Mouse (Mus musculus): ENCODE data around the gene Ppp4r4. TPM values are rescaled to one million over a fixed set of nuclear protein-coding genes. Genes with fewer than 3 reads are reported as not detected.
A peak's percentile ranks its signal among the peaks of the same experiment; 100 is the strongest.
"Not testable (repeated sequence)": the region's sequence is repeated elsewhere in the genome, so short reads cannot be mapped to it uniquely, and the experiment has no call there.

Ppp4r4 gene
- 0.12 and 0.15 TPM in 2 replicates for polyA plus RNA-seq (2012; rRNA removed)

GRCm38 (mm10) chr12:103532020-103532648 is at the start of gene Ppp4r4:
TSS of gene Ppp4r4 (plus strand) at chr12:103532283.
- under 1% methylated on average over 48 of the region's 74 CpGs for WGBS
- Histone ChIP-seq H3K36me3 (ENCODE audit: control insufficient read depth, insufficient read depth, low read length) (no peaks in the 10 kb centered on the region), H3K4me3 (ENCODE audit: control insufficient read depth, insufficient read depth, low read length) (peak within 1 kb of the TSS; percentile 28), H3K4me1 (replicated peaks; ENCODE audit: control insufficient read depth, insufficient read depth, low read length) (peaks cover 8% of the 10 kb centered on the region), H3K27ac (ENCODE audit: control insufficient read depth, insufficient read depth, low read length) (no peak within 1 kb of the TSS), H3K27me3 (ENCODE audit: control insufficient read depth, insufficient read depth, low read length) (peaks cover 4% of the 10 kb centered on the region)
- TF ChIP-seq POLR2A (IDR thresholded peaks at IDR 0.05; ENCODE audit: control insufficient read depth, extremely low read depth, insufficient read depth, low read length, poor library complexity) (no peak), CTCF (IDR thresholded peaks at IDR 0.05; ENCODE audit: borderline replicate concordance, control insufficient read depth, extremely low read depth, insufficient read depth, low read length, poor library complexity) (no peak)
- peak; percentile 88 for DNase-seq

DNA sequence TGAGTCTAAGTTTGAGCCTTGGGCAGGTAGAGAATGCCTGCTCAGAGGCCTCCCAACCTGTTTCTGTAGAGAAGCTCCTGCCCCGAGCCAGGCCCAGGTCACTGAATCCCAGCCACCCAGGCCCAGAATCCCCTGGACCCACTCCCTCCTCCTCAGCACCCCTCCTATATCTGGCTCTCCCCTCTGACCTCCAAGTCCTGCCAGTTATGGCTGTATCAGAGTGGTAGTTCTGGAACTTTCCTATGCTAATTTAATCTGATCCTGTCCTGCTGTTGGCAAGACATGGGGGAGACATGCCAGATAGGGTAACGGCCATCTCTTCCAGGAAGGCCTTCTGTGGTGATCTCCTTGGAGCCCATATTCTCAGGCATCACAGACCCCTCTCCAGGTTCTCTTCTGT is 49.3 kb upstream of the Ppp4r4 start:
- 91% methylated on average over 2 of the region's 2 CpGs for whole genome bisulfite sequencing
- no peak for TF ChIP-seq POLR2A (IDR thresholded peaks at IDR 0.05; ENCODE audit: control insufficient read depth, extremely low read depth, insufficient read depth, low read length, poor library complexity)
- no peak for TF ChIP-seq CTCF (IDR thresholded peaks at IDR 0.05; ENCODE audit: borderline replicate concordance, control insufficient read depth, extremely low read depth, insufficient read depth, low read length, poor library complexity)
- Histone ChIP-seq H3K27me3 (ENCODE audit: control insufficient read depth, insufficient read depth, low read length) (no peaks in the 10 kb centered on the region), H3K4me1 (replicated peaks; ENCODE audit: control insufficient read depth, insufficient read depth, low read length) (no peaks in the 10 kb centered on the region), H3K36me3 (ENCODE audit: control insufficient read depth, insufficient read depth, low read length) (no peaks in the 10 kb centered on the region), H3K27ac (ENCODE audit: control insufficient read depth, insufficient read depth, low read length) (no peak overlapping the region), H3K4me3 (ENCODE audit: control insufficient read depth, insufficient read depth, low read length) (no peak overlapping the region)
- no peak for DNase-seq

DNA sequence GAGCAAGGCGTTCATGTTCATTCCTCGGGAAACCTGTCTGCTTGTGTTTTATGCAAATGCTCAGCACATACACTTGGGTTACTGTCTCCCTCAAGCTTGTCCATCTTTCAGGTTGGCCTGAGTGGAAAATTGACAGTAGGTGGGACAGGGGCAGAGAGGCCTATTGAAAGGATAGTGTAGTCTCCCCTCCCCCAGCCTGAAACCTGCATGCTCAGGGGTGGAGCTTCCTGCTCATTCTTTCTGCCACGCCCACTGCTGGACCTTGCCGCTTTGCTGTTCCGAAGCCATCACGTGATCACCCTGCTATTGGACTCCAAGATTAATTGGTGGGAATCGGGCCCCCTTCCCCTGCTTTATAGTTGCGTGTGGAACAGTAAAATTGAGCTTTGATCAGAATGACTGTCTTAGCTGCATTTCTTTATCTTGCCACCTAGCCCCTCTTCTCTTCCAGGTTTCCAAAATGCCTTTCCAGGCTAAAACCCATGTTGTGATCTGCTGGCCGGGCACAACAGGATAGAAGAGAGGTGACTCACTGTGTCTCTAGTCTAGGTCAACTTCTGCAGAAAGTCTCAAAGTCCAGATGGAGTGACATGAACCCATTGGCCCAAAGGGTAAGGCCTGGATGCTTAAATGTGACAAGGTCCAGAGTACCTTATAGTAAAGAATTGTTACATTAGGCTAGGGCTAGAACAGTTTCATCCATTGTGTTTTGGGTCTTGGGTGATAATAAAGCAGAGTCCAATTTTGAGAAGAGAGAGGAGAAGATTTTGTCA is 47.7 kb upstream of the Ppp4r4 start:
- H3K36me3 ChIP-seq (ENCODE audit: control insufficient read depth, insufficient read depth, low read length); H3K4me3 ChIP-seq (ENCODE audit: control insufficient read depth, insufficient read depth, low read length); DNase-seq; H3K27ac ChIP-seq (ENCODE audit: control insufficient read depth, insufficient read depth, low read length); H3K27me3 ChIP-seq (ENCODE audit: control insufficient read depth, insufficient read depth, low read length); H3K4me1 ChIP-seq (replicated peaks; ENCODE audit: control insufficient read depth, insufficient read depth, low read length): not testable (repeated sequence)
- WGBS = 77% methylated on average over 9 of the region's 9 CpGs

DNA sequence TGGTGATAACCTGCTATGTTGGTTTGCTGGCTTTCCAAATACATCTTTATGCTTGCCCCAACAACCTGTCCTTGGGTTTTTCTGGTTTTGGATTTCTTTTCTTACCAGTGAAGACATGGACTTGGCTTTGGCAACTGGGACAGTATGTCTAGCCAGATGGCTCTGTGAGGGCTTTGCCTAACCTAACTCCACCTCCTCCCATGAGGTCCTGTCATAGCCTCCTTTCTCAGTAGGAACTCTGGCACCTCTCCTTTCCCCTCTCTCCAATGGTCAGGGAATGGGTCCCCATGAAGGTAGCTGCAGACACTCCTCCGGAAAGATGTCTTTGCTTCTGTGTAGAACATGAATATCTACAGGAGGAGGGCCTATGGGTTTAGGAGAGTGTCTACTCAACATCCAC is 45.4 kb upstream of the Ppp4r4 start:
- no peak overlapping the region for H3K27ac ChIP-seq (ENCODE audit: control insufficient read depth, insufficient read depth, low read length)
- TF ChIP-seq POLR2A (IDR thresholded peaks at IDR 0.05; ENCODE audit: control insufficient read depth, extremely low read depth, insufficient read depth, low read length, poor library complexity) = no peak
- TF ChIP-seq CTCF (IDR thresholded peaks at IDR 0.05; ENCODE audit: borderline replicate concordance, control insufficient read depth, extremely low read depth, insufficient read depth, low read length, poor library complexity) = no peak
- DNase-seq = no peak
- 93% methylated on average over 1 of the region's 1 CpGs for WGBS
- no peaks in the 10 kb centered on the region for H3K4me1 ChIP-seq (replicated peaks; ENCODE audit: control insufficient read depth, insufficient read depth, low read length)
- H3K4me3 ChIP-seq (ENCODE audit: control insufficient read depth, insufficient read depth, low read length) = no peak overlapping the region
- H3K27me3 ChIP-seq (ENCODE audit: control insufficient read depth, insufficient read depth, low read length) = no peaks in the 10 kb centered on the region
- H3K36me3 ChIP-seq (ENCODE audit: control insufficient read depth, insufficient read depth, low read length) = no peaks in the 10 kb centered on the region

DNA sequence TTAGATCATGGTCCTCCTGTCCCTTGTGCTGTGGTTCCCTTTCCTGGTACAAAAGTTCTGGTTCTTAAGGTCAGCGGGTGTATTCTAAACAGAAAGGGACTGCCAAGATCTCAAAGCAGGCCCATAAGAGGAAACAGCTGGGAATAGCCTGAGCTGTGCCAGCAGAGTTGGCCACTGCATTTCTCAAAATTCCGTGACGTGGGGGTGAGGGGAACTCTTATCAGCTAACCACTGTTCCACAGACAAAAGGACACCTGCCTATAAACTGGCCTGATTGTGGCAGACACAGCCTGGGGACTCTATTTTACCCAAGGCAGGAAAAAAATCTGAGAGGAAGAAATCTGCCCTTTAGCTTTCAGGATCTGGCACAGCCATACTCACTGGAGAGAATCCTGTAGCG is 44.8 kb upstream of the Ppp4r4 start:
- no peak for DNase-seq
- Histone ChIP-seq H3K36me3 (ENCODE audit: control insufficient read depth, insufficient read depth, low read length) (no peaks in the 10 kb centered on the region), H3K27me3 (ENCODE audit: control insufficient read depth, insufficient read depth, low read length) (no peaks in the 10 kb centered on the region), H3K27ac (ENCODE audit: control insufficient read depth, insufficient read depth, low read length) (no peak overlapping the region), H3K4me3 (ENCODE audit: control insufficient read depth, insufficient read depth, low read length) (no peak overlapping the region), H3K4me1 (replicated peaks; ENCODE audit: control insufficient read depth, insufficient read depth, low read length) (no peaks in the 10 kb centered on the region)
- TF ChIP-seq CTCF (IDR thresholded peaks at IDR 0.05; ENCODE audit: borderline replicate concordance, control insufficient read depth, extremely low read depth, insufficient read depth, low read length, poor library complexity) (no peak), POLR2A (IDR thresholded peaks at IDR 0.05; ENCODE audit: control insufficient read depth, extremely low read depth, insufficient read depth, low read length, poor library complexity) (no peak)
- 36% methylated on average over 4 of the region's 4 CpGs for WGBS

DNA sequence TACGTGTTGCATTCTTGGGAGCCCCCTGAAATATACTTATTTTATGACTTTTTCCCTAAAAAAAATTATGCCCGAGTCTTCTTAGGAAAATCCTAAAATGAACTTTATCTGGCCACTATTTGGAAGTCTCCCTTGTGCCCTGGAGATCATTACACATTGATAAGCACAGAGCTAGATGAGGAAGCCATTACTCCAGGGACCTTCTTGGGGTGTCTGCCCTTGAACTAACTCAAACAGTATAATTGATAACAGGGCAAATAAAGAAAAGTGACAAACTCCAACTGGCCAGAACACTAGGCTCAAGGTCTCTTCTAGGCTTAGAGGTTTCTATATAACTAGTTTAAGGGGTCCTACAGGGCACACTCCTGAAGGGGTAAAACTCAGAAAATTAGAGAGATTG is 44.3 kb upstream of the Ppp4r4 start:
- H3K27me3 ChIP-seq (ENCODE audit: control insufficient read depth, insufficient read depth, low read length) = no peaks in the 10 kb centered on the region
- H3K4me1 ChIP-seq (replicated peaks; ENCODE audit: control insufficient read depth, insufficient read depth, low read length) = no peaks in the 10 kb centered on the region
- WGBS = 76% methylated on average over 2 of the region's 2 CpGs
- H3K27ac ChIP-seq (ENCODE audit: control insufficient read depth, insufficient read depth, low read length) = no peak overlapping the region
- DNase-seq = no peak
- TF ChIP-seq POLR2A (IDR thresholded peaks at IDR 0.05; ENCODE audit: control insufficient read depth, extremely low read depth, insufficient read depth, low read length, poor library complexity) = no peak
- no peak for TF ChIP-seq CTCF (IDR thresholded peaks at IDR 0.05; ENCODE audit: borderline replicate concordance, control insufficient read depth, extremely low read depth, insufficient read depth, low read length, poor library complexity)
- H3K4me3 ChIP-seq (ENCODE audit: control insufficient read depth, insufficient read depth, low read length) = no peak overlapping the region
- H3K36me3 ChIP-seq (ENCODE audit: control insufficient read depth, insufficient read depth, low read length) = no peaks in the 10 kb centered on the region

Measured in thymus, adult 2 months (tissue).